Mouse (Mus musculus) urinary bladder, adult 18-20 months (tissue): ENCODE data around the gene Vps8.

Experiments used
- DNase-seq, 2 experiments: peaks; one replicate each; pipeline ENCODE4 v3.0.0; 2022; ENCODE audit warnings: low spot score in 2 of 2, mixed read lengths in 2 of 2

Gene Vps8

GRCm38 (mm10) chr16:21404631-21405030 is 18.3 kb upstream of the Vps8 start:
- DNase-seq: no peak

- DNase-seq: no peak
These were observed 17.5 kb upstream of the Vps8 start for GRCm38 (mm10) chr16:21405224-21405969.

- no peak for DNase-seq
These were observed 16.8 kb upstream of the Vps8 start for GRCm38 (mm10) chr16:21406136-21406535.

- no peak for DNase-seq
These were observed 11.1 kb upstream of the Vps8 start for GRCm38 (mm10) chr16:21411779-21412178.

- peak; percentile 38 to 47 for DNase-seq
These were observed 10.3 kb upstream of the Vps8 start for GRCm38 (mm10) chr16:21412593-21413047.

GRCm38 (mm10) chr16:21413819-21414218 is 9.1 kb upstream of the Vps8 start:
- DNase-seq: no peak

- no peak for DNase-seq
These were observed 7.8 kb upstream of the Vps8 start for GRCm38 (mm10) chr16:21415128-21415527.

GRCm38 (mm10) chr16:21418012-21418411 is 4.9 kb upstream of the Vps8 start:
- DNase-seq: no peak

GRCm38 (mm10) chr16:21423546-21423910 is 610 bp downstream of the Vps8 start:
- DNase-seq: no peak

- no peak for DNase-seq
These were observed 5.2 kb downstream of the Vps8 start for GRCm38 (mm10) chr16:21428131-21428530.

- DNase-seq: no peak
These were observed 7.6 kb downstream of the Vps8 start for GRCm38 (mm10) chr16:21430377-21431060.

- DNase-seq: no peak
These were observed 8.7 kb downstream of the Vps8 start for GRCm38 (mm10) chr16:21431614-21432013.

GRCm38 (mm10) chr16:21433543-21433942 is 10.6 kb downstream of the Vps8 start:
- no peak for DNase-seq

GRCm38 (mm10) chr16:21441012-21441411 is 18.1 kb downstream of the Vps8 start:
- DNase-seq: no peak

GRCm38 (mm10) chr16:21445026-21445625 is 22.2 kb downstream of the Vps8 start:
- DNase-seq: no peak

- no peak for DNase-seq
These were observed 24.5 kb downstream of the Vps8 start for GRCm38 (mm10) chr16:21447447-21447846.

GRCm38 (mm10) chr16:21448464-21448863 is 25.5 kb downstream of the Vps8 start:
- no peak for DNase-seq

- DNase-seq: no peak
These were observed 27.0 kb downstream of the Vps8 start for GRCm38 (mm10) chr16:21449890-21450289.

GRCm38 (mm10) chr16:21452569-21452968 is 29.7 kb downstream of the Vps8 start:
- no peak for DNase-seq

GRCm38 (mm10) chr16:21457639-21458369 is 34.9 kb downstream of the Vps8 start:
- no peak for DNase-seq

- no peak for DNase-seq
These were observed 43.0 kb downstream of the Vps8 start for GRCm38 (mm10) chr16:21465868-21466267.

- no peak for DNase-seq
These were observed 47.5 kb downstream of the Vps8 start for GRCm38 (mm10) chr16:21470416-21470815.
